In genomic region chr17:45733038-45733734, GRCm38 (mm10) we compare ENCODE assay signal across 8 mouse cellular contexts. TPM values are rescaled to one million over a fixed set of nuclear protein-coding genes. Genes with fewer than 3 reads are reported as not detected.
DNase-seq lines count a peak whose midpoint lies in the region; ATAC-seq and TF ChIP-seq lines count a peak whose summit lies in the region.

No protein-coding gene starts in this region.

- peak overlapping the region; percentile 28 for H3K4me3 ChIP-seq in hindbrain, embryonic 14.5 days (replicated peaks; ENCODE audit: low read length)
- peak overlapping the region; percentile 41 for H3K4me3 ChIP-seq in limb, embryonic 12.5 days (replicated peaks)
- H3K4me3 ChIP-seq in stomach, postnatal 0 days (ENCODE audit: low read depth, low read length) = peak overlapping the region; percentile 33; the same call in 1 of the 2 replicates
- H3K4me3 ChIP-seq in thymus, adult 2 months (ENCODE audit: control insufficient read depth, insufficient read depth, low read length) = no peak overlapping the region

- H3K4me2 ChIP-seq in hindbrain, embryonic 14.5 days (replicated peaks) = peak overlapping the region; percentile 78
- peak overlapping the region; percentile 87 for H3K4me2 ChIP-seq in limb, embryonic 12.5 days
- peak overlapping the region; percentile 68; the same call in 1 of the 2 replicates for H3K4me2 ChIP-seq in stomach, postnatal 0 days (replicated peaks; ENCODE audit: low read depth)

- 0 out of 2 replicates have a peak, but pooled peaks cover 4% of the 10 kb centered on the region for H3K27me3 ChIP-seq in hindbrain, embryonic 14.5 days (ENCODE audit: control insufficient read depth, insufficient read depth, low read length)
- H3K27me3 ChIP-seq in limb, embryonic 12.5 days = peaks cover 13% of the 10 kb centered on the region
- H3K27me3 ChIP-seq in stomach, postnatal 0 days (ENCODE audit: control insufficient read depth, insufficient read depth, low read length) = no peaks in the 10 kb centered on the region
- H3K27me3 ChIP-seq in thymus, adult 2 months (ENCODE audit: control insufficient read depth, insufficient read depth, low read length) = no peaks in the 10 kb centered on the region; the same call in 1 of the 2 replicates

- peak overlapping the region; percentile 62; the same call in 1 of the 2 replicates for H3K9ac ChIP-seq in hindbrain, embryonic 14.5 days
- peak overlapping the region; percentile 74 for H3K9ac ChIP-seq in limb, embryonic 12.5 days (replicated peaks)
- no peak overlapping the region for H3K9ac ChIP-seq in stomach, postnatal 0 days (ENCODE audit: low read length)

- TF ChIP-seq CTCF in stomach, postnatal 0 days (IDR thresholded peaks at IDR 0.05; ENCODE audit: low read depth) = no peak
- no peak for TF ChIP-seq CTCF in thymus, adult 2 months (IDR thresholded peaks at IDR 0.05; ENCODE audit: borderline replicate concordance, control insufficient read depth, extremely low read depth, insufficient read depth, low read length, poor library complexity)

- peak; percentile 1 for ATAC-seq in hindbrain, embryonic 14.5 days (ENCODE audit: low FRiP score)
- ATAC-seq in limb, embryonic 12.5 days (ENCODE audit: insufficient number of reproducible peaks, insufficient read depth, low FRiP score, low TSS enrichment, low read depth) = no peak
- ATAC-seq in stomach, postnatal 0 days (ENCODE audit: low FRiP score, low TSS enrichment) = no peak

- no peak overlapping the region for H3K27ac ChIP-seq in hindbrain, embryonic 14.5 days
- no peak overlapping the region for H3K27ac ChIP-seq in limb, embryonic 12.5 days
- H3K27ac ChIP-seq in stomach, postnatal 0 days (replicated peaks) = no peak overlapping the region
- no peak overlapping the region for H3K27ac ChIP-seq in thymus, adult 2 months (ENCODE audit: control insufficient read depth, insufficient read depth, low read length)

- 43% methylated on average over 19 of the region's 19 CpGs for WGBS in hindbrain, embryonic 14.5 days
- WGBS in limb, embryonic 12.5 days = 58% methylated on average over 19 of the region's 19 CpGs
- WGBS in stomach, postnatal 0 days = 74% methylated on average over 18 of the region's 19 CpGs
- 91% methylated on average over 19 of the region's 19 CpGs for WGBS in thymus, adult 2 months

- no peak for TF ChIP-seq POLR2A in thymus, adult 2 months (IDR thresholded peaks at IDR 0.05; ENCODE audit: control insufficient read depth, extremely low read depth, insufficient read depth, low read length, poor library complexity)

- TF ChIP-seq EP300 in stomach, postnatal 0 days (optimal IDR thresholded peaks at IDR 0.05) = no peak

- peak; percentile 29 to 64 for DNase-seq in left cerebral cortex, postnatal 25 days (ENCODE audit: low spot score in 2 of 2)
- DNase-seq in left cerebral cortex, postnatal 14 days (ENCODE audit: low spot score in 2 of 2) = no peak
- peak; percentile 63 for DNase-seq in cerebellum, adult 9-11 months
- DNase-seq in hindbrain, embryonic 14.5 days (ENCODE audit: low spot score) = no peak
- no peak for DNase-seq in stomach, postnatal 0 days (ENCODE audit: low spot score)
- no peak for DNase-seq in spleen, adult 18-20 months
- no peak for DNase-seq in thymus, adult 2 months

- H3K9me3 ChIP-seq in hindbrain, embryonic 14.5 days (ENCODE audit: control insufficient read depth, low read length) = no peaks in the 10 kb centered on the region
- no peaks in the 10 kb centered on the region for H3K9me3 ChIP-seq in limb, embryonic 12.5 days
- no peaks in the 10 kb centered on the region for H3K9me3 ChIP-seq in stomach, postnatal 0 days (ENCODE audit: control insufficient read depth, low read length)

- peaks cover 32% of the 10 kb centered on the region for H3K4me1 ChIP-seq in hindbrain, embryonic 14.5 days (replicated peaks; ENCODE audit: control insufficient read depth, insufficient read depth, low read length)
- peaks cover 57% of the 10 kb centered on the region for H3K4me1 ChIP-seq in limb, embryonic 12.5 days (replicated peaks)
- H3K4me1 ChIP-seq in stomach, postnatal 0 days (replicated peaks; ENCODE audit: control insufficient read depth, insufficient read depth) = peaks cover 4% of the 10 kb centered on the region
- peaks cover 19% of the 10 kb centered on the region for H3K4me1 ChIP-seq in thymus, adult 2 months (replicated peaks; ENCODE audit: control insufficient read depth, insufficient read depth, low read length)

- H3K36me3 ChIP-seq in hindbrain, embryonic 14.5 days (replicated peaks; ENCODE audit: control insufficient read depth, insufficient read depth) = no peaks in the 10 kb centered on the region
- no peaks in the 10 kb centered on the region for H3K36me3 ChIP-seq in limb, embryonic 12.5 days
- H3K36me3 ChIP-seq in stomach, postnatal 0 days (ENCODE audit: control insufficient read depth, insufficient read depth, low read length) = no peaks in the 10 kb centered on the region
- H3K36me3 ChIP-seq in thymus, adult 2 months (ENCODE audit: control insufficient read depth, insufficient read depth, low read length) = no peaks in the 10 kb centered on the region

- intact Hi-C loops in left cerebral cortex, postnatal 25 days (cut with DNase I) = loop anchor here (10.0 kb wide), 1 partner anchor 432 kb away; the partner anchor contains the start of gene Gtpbp2
- intact Hi-C loops in left cerebral cortex, postnatal 14 days (cut with DNase I) = no loop called here

RNA-seq across cellular contexts. Expression of gene 1600014C23Rik, which starts 0.5 kb away (rescaled TPM):
- under 1 TPM in 1 of 2 experiments, not detected in 1; 0.73 TPM for total RNA-seq in left cerebral cortex, postnatal 25 days (2021)
- total RNA-seq in left cerebral cortex, postnatal 14 days (2021) = under 1 TPM in 1 of 2 experiments, not detected in 1; 0.77 TPM
- polyA plus RNA-seq in hindbrain, embryonic 14.5 days (2014; fragmentation: Nextera tagmentation; extraction: Ambion mirVana) = not detected in 2 replicates
- polyA plus RNA-seq in limb, embryonic 12.5 days (2016; fragmentation: Nextera tagmentation; extraction: Ambion mirVana) = not detected in 2 replicates
- not detected in 2 replicates for polyA plus RNA-seq in stomach, postnatal 0 days (2015; fragmentation: Nextera tagmentation; extraction: Ambion mirVana)
- polyA plus RNA-seq in thymus, adult 2 months (2012; rRNA removed) = not detected in 2 replicates

RNA-seq across cellular contexts. Expression of gene Tmem63b, which starts 46.5 kb away (rescaled TPM):
- 100 to 1,000 TPM; 178 to 186 TPM for total RNA-seq in left cerebral cortex, postnatal 25 days (2021)
- total RNA-seq in left cerebral cortex, postnatal 14 days (2021) = 100 to 1,000 TPM; 220 to 225 TPM
- 114 and 116 TPM in 2 replicates for polyA plus RNA-seq in hindbrain, embryonic 14.5 days (2014; fragmentation: Nextera tagmentation; extraction: Ambion mirVana)
- 34.1 and 35.8 TPM in 2 replicates for polyA plus RNA-seq in limb, embryonic 12.5 days (2016; fragmentation: Nextera tagmentation; extraction: Ambion mirVana)
- polyA plus RNA-seq in stomach, postnatal 0 days (2015; fragmentation: Nextera tagmentation; extraction: Ambion mirVana) = 40.9 and 45.0 TPM in 2 replicates
- 119 TPM in 2 replicates for polyA plus RNA-seq in thymus, adult 2 months (2012; rRNA removed)

RNA-seq across cellular contexts. Expression of gene Mrpl14, which starts 47.1 kb away (rescaled TPM):
- total RNA-seq in left cerebral cortex, postnatal 25 days (2021) = 10 to 100 TPM; 39.5 to 41.2 TPM
- 10 to 100 TPM; 42.9 to 46.3 TPM for total RNA-seq in left cerebral cortex, postnatal 14 days (2021)
- polyA plus RNA-seq in hindbrain, embryonic 14.5 days (2014; fragmentation: Nextera tagmentation; extraction: Ambion mirVana) = 116 and 132 TPM in 2 replicates
- polyA plus RNA-seq in limb, embryonic 12.5 days (2016; fragmentation: Nextera tagmentation; extraction: Ambion mirVana) = 143 and 153 TPM in 2 replicates
- polyA plus RNA-seq in stomach, postnatal 0 days (2015; fragmentation: Nextera tagmentation; extraction: Ambion mirVana) = 163 TPM in 2 replicates
- 164 and 173 TPM in 2 replicates for polyA plus RNA-seq in thymus, adult 2 months (2012; rRNA removed)

Comparison
In these comparisons a context has a peak if more than half of its experiments do, and no peak if none do; other contexts are left out.
1. DNase-seq: peak in left cerebral cortex, postnatal 25 days (2 of 2) and cerebellum, adult 9-11 months (single experiment); none in left cerebral cortex, postnatal 14 days (0 of 2), hindbrain, embryonic 14.5 days (single experiment), stomach, postnatal 0 days (single experiment), spleen, adult 18-20 months (0 of 2) and thymus, adult 2 months (single experiment).
2. Peak in every context shown above with its lines, with median percentiles within 50 percentile points of each other: H3K4me2 ChIP-seq.